Mouse (Mus musculus): Measurements from ENCODE around the gene Atp8b5.
A peak's percentile ranks its signal among the peaks of the same experiment; 100 is the strongest.

Atp8b5 gene

GRCm38 (mm10) chr4:43383246-43384082 is 116.5 kb downstream of the Atp8b5 start:
- DNase-seq (ENCODE audit: low spot score in 2 of 2), result no peak

GRCm38 (mm10) chr4:43384083-43384460 is 117.1 kb downstream of the Atp8b5 start:
- no peak for DNase-seq (ENCODE audit: low spot score in 2 of 2)

- no peak for DNase-seq (ENCODE audit: low spot score in 2 of 2)
Measured at GRCm38 (mm10) chr4:43384541-43384940, 117.6 kb downstream of the Atp8b5 start.

- no peak for DNase-seq (ENCODE audit: low spot score in 2 of 2)
Measured at GRCm38 (mm10) chr4:43386932-43387331, 120.0 kb downstream of the Atp8b5 start.

- no peak for DNase-seq (ENCODE audit: low spot score in 2 of 2)
Measured at GRCm38 (mm10) chr4:43389390-43389789, 122.4 kb downstream of the Atp8b5 start.

- no peak for DNase-seq (ENCODE audit: low spot score in 2 of 2)
Measured at GRCm38 (mm10) chr4:43389845-43390440, 123.0 kb downstream of the Atp8b5 start.

GRCm38 (mm10) chr4:43391521-43392050 is 124.6 kb downstream of the Atp8b5 start:
- DNase-seq (ENCODE audit: low spot score in 2 of 2), result no peak

GRCm38 (mm10) chr4:43394345-43394891 is 127.5 kb downstream of the Atp8b5 start:
- DNase-seq (ENCODE audit: low spot score in 2 of 2), result no peak

- no peak for DNase-seq (ENCODE audit: low spot score in 2 of 2)
Measured at GRCm38 (mm10) chr4:43395147-43395546, 128.2 kb downstream of the Atp8b5 start.

GRCm38 (mm10) chr4:43395836-43396235 is 128.9 kb downstream of the Atp8b5 start:
- no peak for DNase-seq (ENCODE audit: low spot score in 2 of 2)

GRCm38 (mm10) chr4:43396381-43396780 is 129.4 kb downstream of the Atp8b5 start:
- DNase-seq (ENCODE audit: low spot score in 2 of 2), result no peak

- DNase-seq (ENCODE audit: low spot score in 2 of 2), result peak; percentile 50 to 65
Measured at GRCm38 (mm10) chr4:43398014-43398413, 131.1 kb downstream of the Atp8b5 start.

- DNase-seq (ENCODE audit: low spot score in 2 of 2), result peak; percentile 70 to 75
Measured at GRCm38 (mm10) chr4:43398829-43399331, 131.9 kb downstream of the Atp8b5 start.

GRCm38 (mm10) chr4:43399391-43400131 is 132.6 kb downstream of the Atp8b5 start:
- no peak for DNase-seq (ENCODE audit: low spot score in 2 of 2)

- DNase-seq (ENCODE audit: low spot score in 2 of 2), result no peak
Measured at GRCm38 (mm10) chr4:43400976-43401375, 134.0 kb downstream of the Atp8b5 start.

- DNase-seq (ENCODE audit: low spot score in 2 of 2), result no peak
Measured at GRCm38 (mm10) chr4:43401486-43401885, 134.5 kb downstream of the Atp8b5 start.

- DNase-seq (ENCODE audit: low spot score in 2 of 2), result peak in 1 of 2 experiments; percentile 35
Measured at GRCm38 (mm10) chr4:43402212-43402611, 135.3 kb downstream of the Atp8b5 start.

GRCm38 (mm10) chr4:43404697-43405096 is 137.7 kb downstream of the Atp8b5 start:
- no peak for DNase-seq (ENCODE audit: low spot score in 2 of 2)

- DNase-seq (ENCODE audit: low spot score in 2 of 2), result peak; percentile 88 to 91
Measured at GRCm38 (mm10) chr4:43406162-43406971, 139.4 kb downstream of the Atp8b5 start.

- DNase-seq (ENCODE audit: low spot score in 2 of 2), result peak in 1 of 2 experiments; percentile 27
Measured at GRCm38 (mm10) chr4:43407071-43407920, 140.3 kb downstream of the Atp8b5 start.
